Mouse (Mus musculus): ENCODE data around the gene Comtd1. TPM values are rescaled to one million over a fixed set of nuclear protein-coding genes. Genes with fewer than 3 reads are reported as not detected.

The Comtd1 gene
- polyA plus RNA-seq, 1 experiment from 2014 or later = 59.0 TPM

GRCm38 (mm10) chr14:21801624-21802023, 47.2 kb downstream of the Comtd1 start:
- H3K27me3 ChIP-seq (replicated peaks; ENCODE audit: control insufficient read depth, insufficient read depth, low read length) = no peaks in the 10 kb centered on the region
- no peak overlapping the region for H3K4me3 ChIP-seq (ENCODE audit: low read depth, low read length)
- DNase-seq (ENCODE audit: low spot score) = no peak
- H3K27ac ChIP-seq (ENCODE audit: low read depth, low read length) = no peak overlapping the region
- H3K9ac ChIP-seq (ENCODE audit: low read depth, low read length) = no peak overlapping the region
- H3K4me1 ChIP-seq (replicated peaks; ENCODE audit: control insufficient read depth, insufficient read depth, low read length) = peaks cover under 1% of the 10 kb centered on the region
- H3K9me3 ChIP-seq (ENCODE audit: control insufficient read depth, low read length) = no peaks in the 10 kb centered on the region
- no peak overlapping the region for H3K4me2 ChIP-seq
- 80% methylated on average over 7 of the region's 7 CpGs for WGBS
- no peaks in the 10 kb centered on the region for H3K36me3 ChIP-seq (ENCODE audit: control insufficient read depth, insufficient read depth, low read length)
- ATAC-seq (replicated peaks; ENCODE audit: low FRiP score) = no peak

- Histone ChIP-seq H3K4me3 (ENCODE audit: low read depth, low read length) (no peak overlapping the region), H3K9me3 (ENCODE audit: control insufficient read depth, low read length) (no peaks in the 10 kb centered on the region), H3K27me3 (replicated peaks; ENCODE audit: control insufficient read depth, insufficient read depth, low read length) (no peaks in the 10 kb centered on the region), H3K27ac (ENCODE audit: low read depth, low read length) (no peak overlapping the region), H3K9ac (ENCODE audit: low read depth, low read length) (no peak overlapping the region), H3K4me1 (replicated peaks; ENCODE audit: control insufficient read depth, insufficient read depth, low read length) (no peaks in the 10 kb centered on the region), H3K36me3 (ENCODE audit: control insufficient read depth, insufficient read depth, low read length) (no peaks in the 10 kb centered on the region), H3K4me2 (no peak overlapping the region)
- ATAC-seq (replicated peaks; ENCODE audit: low FRiP score) (no peak), DNase-seq (ENCODE audit: low spot score) (no peak)
- WGBS = 95% methylated on average over 4 of the region's 4 CpGs
Measured at GRCm38 (mm10) chr14:21800641-21801040, 48.1 kb downstream of the Comtd1 start.

Other genes with a start within 250 kb of the Comtd1 start
- gene Dupd1, start 134.4 kb downstream of the Comtd1 start, polyA plus RNA-seq (2014; fragmentation: Nextera tagmentation; extraction: Ambion mirVana) = 0.15 TPM in 1 of 2 replicates, not detected in the other
- gene Samd8, start 98.4 kb downstream of the Comtd1 start, polyA plus RNA-seq (2014; fragmentation: Nextera tagmentation; extraction: Ambion mirVana) = 7.1 TPM in 2 replicates
- not detected in 2 replicates for gene Dusp13, start 97.8 kb downstream of the Comtd1 start, polyA plus RNA-seq (2014; fragmentation: Nextera tagmentation; extraction: Ambion mirVana)
- gene Vdac2, start 23.7 kb downstream of the Comtd1 start, polyA plus RNA-seq (2014; fragmentation: Nextera tagmentation; extraction: Ambion mirVana) = 312 and 324 TPM in 2 replicates
- 3.1 and 4.1 TPM in 2 replicates for gene Zfp503, start 140.6 kb upstream of the Comtd1 start, polyA plus RNA-seq (2014; fragmentation: Nextera tagmentation; extraction: Ambion mirVana)
- 0.30 and 0.53 TPM in 2 replicates for gene Lrmda, start 170.7 kb upstream of the Comtd1 start, polyA plus RNA-seq (2014; fragmentation: Nextera tagmentation; extraction: Ambion mirVana)

Measured in liver, embryonic 11.5 days (tissue).